Mouse (Mus musculus): ENCODE data around the gene Nr1h2. TPM values are rescaled to one million over a fixed set of nuclear protein-coding genes. Genes with fewer than 3 reads are reported as not detected.

Nr1h2 gene
- polyA plus RNA-seq, 1 experiment, result 67.6 TPM

DNA sequence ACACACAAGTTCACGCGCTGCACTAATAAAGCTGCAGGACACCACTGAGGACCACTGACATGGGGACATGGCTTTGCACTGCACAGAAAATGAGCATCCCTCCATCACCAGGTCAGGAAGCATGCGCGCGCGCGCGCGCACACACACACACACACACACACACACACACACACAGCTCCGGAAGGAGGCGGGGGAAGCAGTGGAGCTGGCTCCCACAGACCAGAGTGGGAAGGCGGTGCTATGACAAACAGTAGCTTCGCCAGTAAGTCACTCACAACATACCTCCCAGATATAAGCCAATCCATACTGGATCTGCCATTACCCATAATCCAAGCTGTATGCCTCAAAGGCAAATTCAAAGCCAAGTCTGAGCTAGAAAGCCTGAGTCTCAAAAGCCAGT lies 6.7 kb downstream of the Nr1h2 start:
- Histone ChIP-seq H3K4me3 (ENCODE audit: low read depth, low read length) (no peak overlapping the region), H3K9me3 (replicated peaks; ENCODE audit: control insufficient read depth, insufficient read depth, low read length, poor library complexity, severe bottlenecking) (no peaks in the 10 kb centered on the region), H3K27ac (ENCODE audit: insufficient read depth, low read length) (no peak overlapping the region), H3K4me1 (ENCODE audit: control insufficient read depth, insufficient read depth, low read length) (no peaks in the 10 kb centered on the region), H3K27me3 (ENCODE audit: control insufficient read depth, insufficient read depth, low read length, poor library complexity, severe bottlenecking) (no peaks in the 10 kb centered on the region), H3K36me3 (ENCODE audit: control insufficient read depth, insufficient read depth, low read length, poor library complexity, severe bottlenecking) (peaks cover 15% of the 10 kb centered on the region), H3K9ac (ENCODE audit: low read depth, poor library complexity, severe bottlenecking) (peak overlapping the region; percentile 42)
- no peak for TF ChIP-seq POLR2A (IDR thresholded peaks at IDR 0.05; ENCODE audit: insufficient read depth, low read length)
- no peak for TF ChIP-seq CTCF (IDR thresholded peaks at IDR 0.05; ENCODE audit: low read depth, low read length)

- Histone ChIP-seq H3K4me3 (ENCODE audit: low read depth, low read length) (no peak overlapping the region), H3K36me3 (ENCODE audit: control insufficient read depth, insufficient read depth, low read length, poor library complexity, severe bottlenecking) (peaks cover 21% of the 10 kb centered on the region), H3K27me3 (ENCODE audit: control insufficient read depth, insufficient read depth, low read length, poor library complexity, severe bottlenecking) (no peaks in the 10 kb centered on the region), H3K9ac (ENCODE audit: low read depth, poor library complexity, severe bottlenecking) (no peak overlapping the region), H3K4me1 (ENCODE audit: control insufficient read depth, insufficient read depth, low read length) (no peaks in the 10 kb centered on the region), H3K27ac (ENCODE audit: insufficient read depth, low read length) (no peak overlapping the region), H3K9me3 (replicated peaks; ENCODE audit: control insufficient read depth, insufficient read depth, low read length, poor library complexity, severe bottlenecking) (no peaks in the 10 kb centered on the region)
- TF ChIP-seq EP300 (IDR thresholded peaks at IDR 0.05; ENCODE audit: insufficient read depth, low read depth, low read length), result no peak
- TF ChIP-seq CTCF (IDR thresholded peaks at IDR 0.05; ENCODE audit: low read depth, low read length), result no peak
Measured at GRCm38 (mm10) chr7:44546274-44546673, 7.5 kb downstream of the Nr1h2 start.

- Histone ChIP-seq H3K9me3 (replicated peaks; ENCODE audit: control insufficient read depth, insufficient read depth, low read length, poor library complexity, severe bottlenecking) (no peaks in the 10 kb centered on the region), H3K36me3 (ENCODE audit: control insufficient read depth, insufficient read depth, low read length, poor library complexity, severe bottlenecking) (peaks cover 25% of the 10 kb centered on the region), H3K9ac (ENCODE audit: low read depth, poor library complexity, severe bottlenecking) (no peak overlapping the region), H3K27ac (ENCODE audit: insufficient read depth, low read length) (no peak overlapping the region), H3K27me3 (ENCODE audit: control insufficient read depth, insufficient read depth, low read length, poor library complexity, severe bottlenecking) (no peaks in the 10 kb centered on the region), H3K4me1 (ENCODE audit: control insufficient read depth, insufficient read depth, low read length) (no peaks in the 10 kb centered on the region), H3K4me3 (ENCODE audit: low read depth, low read length) (no peak overlapping the region)
- TF ChIP-seq POLR2A (IDR thresholded peaks at IDR 0.05; ENCODE audit: insufficient read depth, low read length), result no peak
- TF ChIP-seq CTCF (IDR thresholded peaks at IDR 0.05; ENCODE audit: low read depth, low read length), result no peak
- TF ChIP-seq EP300 (IDR thresholded peaks at IDR 0.05; ENCODE audit: insufficient read depth, low read depth, low read length), result no peak
Measured at GRCm38 (mm10) chr7:44543071-44543470, 10.7 kb downstream of the Nr1h2 start.

DNA sequence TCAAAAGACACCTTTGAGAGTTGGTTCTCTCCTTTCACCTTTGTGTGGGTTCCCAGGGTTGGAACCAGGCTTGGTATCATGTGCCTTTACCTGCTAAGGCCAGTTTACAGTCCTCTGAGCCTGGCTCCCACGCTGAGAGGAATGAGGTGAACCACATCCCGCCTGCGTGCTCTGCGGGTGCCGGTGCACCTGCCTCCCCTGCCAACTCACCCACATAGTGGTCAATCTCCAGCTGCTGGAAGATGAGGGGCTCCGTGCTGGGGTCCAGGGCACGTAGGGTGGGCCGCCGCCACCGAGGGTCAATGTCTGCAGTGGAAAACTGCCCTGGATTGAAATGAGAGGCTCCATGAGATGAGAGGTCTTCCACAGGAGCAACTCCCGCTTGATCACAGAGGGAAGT lies 11.2 kb downstream of the Nr1h2 start:
- H3K4me3 ChIP-seq (ENCODE audit: low read depth, low read length), result no peak overlapping the region
- H3K9me3 ChIP-seq (replicated peaks; ENCODE audit: control insufficient read depth, insufficient read depth, low read length, poor library complexity, severe bottlenecking), result no peaks in the 10 kb centered on the region
- H3K36me3 ChIP-seq (ENCODE audit: control insufficient read depth, insufficient read depth, low read length, poor library complexity, severe bottlenecking), result peaks cover 30% of the 10 kb centered on the region
- TF ChIP-seq CTCF (IDR thresholded peaks at IDR 0.05; ENCODE audit: low read depth, low read length) (no peak), EP300 (IDR thresholded peaks at IDR 0.05; ENCODE audit: insufficient read depth, low read depth, low read length) (no peak), POLR2A (IDR thresholded peaks at IDR 0.05; ENCODE audit: insufficient read depth, low read length) (no peak)
- H3K4me1 ChIP-seq (ENCODE audit: control insufficient read depth, insufficient read depth, low read length), result no peaks in the 10 kb centered on the region
- H3K27ac ChIP-seq (ENCODE audit: insufficient read depth, low read length), result no peak overlapping the region
- no peak overlapping the region for H3K9ac ChIP-seq (ENCODE audit: low read depth, poor library complexity, severe bottlenecking)
- H3K27me3 ChIP-seq (ENCODE audit: control insufficient read depth, insufficient read depth, low read length, poor library complexity, severe bottlenecking), result no peaks in the 10 kb centered on the region

DNA sequence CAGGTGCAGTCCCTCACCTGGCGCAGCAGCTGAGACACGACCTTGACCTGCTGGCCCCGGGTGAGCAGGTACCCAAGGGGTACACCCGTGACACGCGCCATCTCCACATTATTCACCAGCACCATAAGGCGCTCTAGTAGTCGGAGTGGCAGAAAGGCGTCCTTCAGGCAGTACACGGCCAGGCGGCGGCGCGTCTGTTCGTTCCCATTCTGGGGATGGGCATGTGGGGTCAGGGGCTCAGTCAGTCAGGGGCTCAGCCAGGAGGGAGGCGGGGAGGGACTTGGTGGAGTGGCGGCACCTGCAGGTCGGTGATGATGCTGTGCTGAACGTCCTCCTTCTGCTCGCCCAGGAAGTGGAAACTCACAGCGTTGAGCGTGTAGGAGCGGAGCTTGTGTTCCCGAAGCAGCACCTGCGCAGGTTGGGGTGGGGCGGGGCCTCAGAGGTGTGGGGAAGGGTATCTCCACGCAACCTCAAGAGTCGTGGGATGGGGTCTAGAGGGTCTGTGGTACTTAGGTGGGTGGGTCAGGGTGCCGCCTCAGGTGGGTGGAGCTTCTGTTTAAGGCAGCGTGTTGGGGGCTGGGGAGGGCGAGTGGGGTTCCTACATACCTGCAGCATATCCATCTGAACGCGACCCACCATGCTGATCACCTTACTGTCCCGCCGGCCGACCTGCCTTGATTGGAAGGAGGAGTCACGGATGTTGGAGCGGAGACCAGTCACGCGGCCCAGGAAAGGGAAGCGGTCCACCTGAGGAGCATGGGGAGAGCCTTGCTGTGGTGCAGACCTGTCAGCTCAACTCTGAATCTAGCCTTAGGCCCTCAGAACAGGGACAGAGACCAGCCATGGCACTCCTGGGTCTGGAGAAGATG lies 14.8 kb downstream of the Nr1h2 start:
- TF ChIP-seq EP300 (IDR thresholded peaks at IDR 0.05; ENCODE audit: insufficient read depth, low read depth, low read length), result 0 out of 2 replicates have a peak, but pooled peaks have one; percentile 11
- peak; percentile 38 for TF ChIP-seq CTCF (IDR thresholded peaks at IDR 0.05; ENCODE audit: low read depth, low read length)
- no peak for TF ChIP-seq POLR2A (IDR thresholded peaks at IDR 0.05; ENCODE audit: insufficient read depth, low read length)
- no peak overlapping the region for H3K27ac ChIP-seq (ENCODE audit: insufficient read depth, low read length)
- peaks cover 7% of the 10 kb centered on the region for H3K4me1 ChIP-seq (ENCODE audit: control insufficient read depth, insufficient read depth, low read length)
- no peaks in the 10 kb centered on the region for H3K9me3 ChIP-seq (replicated peaks; ENCODE audit: control insufficient read depth, insufficient read depth, low read length, poor library complexity, severe bottlenecking)
- H3K4me3 ChIP-seq (ENCODE audit: low read depth, low read length), result peak overlapping the region; percentile 1
- no peaks in the 10 kb centered on the region for H3K27me3 ChIP-seq (ENCODE audit: control insufficient read depth, insufficient read depth, low read length, poor library complexity, severe bottlenecking)
- no peak overlapping the region for H3K9ac ChIP-seq (ENCODE audit: low read depth, poor library complexity, severe bottlenecking)
- H3K36me3 ChIP-seq (ENCODE audit: control insufficient read depth, insufficient read depth, low read length, poor library complexity, severe bottlenecking), result peaks cover 38% of the 10 kb centered on the region

- no peak overlapping the region for H3K4me3 ChIP-seq (ENCODE audit: low read depth, low read length)
- H3K9ac ChIP-seq (ENCODE audit: low read depth, poor library complexity, severe bottlenecking), result no peak overlapping the region
- no peaks in the 10 kb centered on the region for H3K9me3 ChIP-seq (replicated peaks; ENCODE audit: control insufficient read depth, insufficient read depth, low read length, poor library complexity, severe bottlenecking)
- H3K27me3 ChIP-seq (ENCODE audit: control insufficient read depth, insufficient read depth, low read length, poor library complexity, severe bottlenecking), result no peaks in the 10 kb centered on the region
- TF ChIP-seq POLR2A (IDR thresholded peaks at IDR 0.05; ENCODE audit: insufficient read depth, low read length) (no peak), CTCF (IDR thresholded peaks at IDR 0.05; ENCODE audit: low read depth, low read length) (no peak), EP300 (IDR thresholded peaks at IDR 0.05; ENCODE audit: insufficient read depth, low read depth, low read length) (no peak)
- H3K4me1 ChIP-seq (ENCODE audit: control insufficient read depth, insufficient read depth, low read length), result peaks cover 10% of the 10 kb centered on the region
- peaks cover 35% of the 10 kb centered on the region for H3K36me3 ChIP-seq (ENCODE audit: control insufficient read depth, insufficient read depth, low read length, poor library complexity, severe bottlenecking)
- H3K27ac ChIP-seq (ENCODE audit: insufficient read depth, low read length), result no peak overlapping the region
Measured at GRCm38 (mm10) chr7:44537496-44537895, 16.3 kb downstream of the Nr1h2 start.

All from ES-Bruce4 (cell line).